21 mouse cellular contexts compared by ENCODE assay signal in genomic region chr6:6931507-6931906, GRCm38 (mm10). TPM values are rescaled to one million over a fixed set of nuclear protein-coding genes. Genes with fewer than 3 reads are reported as not detected.
"Had no signal": no experiment of that assay in that cellular context is flagged by ENCODE, and none has a peak within 500 bp of the region (broad histone marks: within the 10 kb centered on the region; RNA-seq: fewer than 3 reads in every experiment).

No protein-coding gene starts in this region.

- H3K9me3 ChIP-seq: liver, embryonic 13.5 days; neural tube, embryonic 12.5 days; neural tube, embryonic 15.5 days had no signal

- H3K9ac ChIP-seq: liver, embryonic 13.5 days; neural tube, embryonic 12.5 days; neural tube, embryonic 15.5 days had no signal

- H3K4me1 ChIP-seq: liver, embryonic 13.5 days; neural tube, embryonic 12.5 days; neural tube, embryonic 15.5 days had no signal

- H3K36me3 ChIP-seq: liver, embryonic 13.5 days; neural tube, embryonic 12.5 days; neural tube, embryonic 15.5 days had no signal

- ATAC-seq: intestine, postnatal 0 days had no signal

- DNase-seq: kidney, adult 2 months; kidney, postnatal 36 days; left cerebral cortex, postnatal 4 days; liver, embryonic 13.5 days; lung, adult 2 months; lung, postnatal 14 days; lung, postnatal 4 days; right cerebral cortex, adult 18-20 months; right cerebral cortex, postnatal 14 days; right cerebral cortex, postnatal 4 days; thymus, adult 2 months; thymus, postnatal 14 days; thymus, postnatal 4 days had no signal

- H3K27ac ChIP-seq: kidney, postnatal 0 days; liver, embryonic 13.5 days; neural tube, embryonic 12.5 days; neural tube, embryonic 15.5 days; stomach, postnatal 0 days had no signal

- H3K4me2 ChIP-seq: liver, embryonic 13.5 days; neural tube, embryonic 12.5 days; neural tube, embryonic 15.5 days had no signal

- H3K4me3 ChIP-seq: liver, embryonic 13.5 days; neural tube, embryonic 12.5 days; neural tube, embryonic 15.5 days had no signal

- H3K27me3 ChIP-seq: liver, embryonic 13.5 days; neural tube, embryonic 12.5 days; neural tube, embryonic 15.5 days had no signal

RNA-seq across cellular contexts. Expression of gene Dlx5, which starts 49.6 kb away (rescaled TPM):
- total RNA-seq: liver, adult 2 months; megakaryocyte progenitor cell, adult 5-6 weeks; megakaryocyte-erythroid progenitor cell, adult 5-6 weeks had no signal
- polyA plus RNA-seq: kidney, adult 2 months; liver, adult 2 months; liver, embryonic 13.5 days; lung, adult 2 months had no signal
